Mouse (Mus musculus) cerebellum, postnatal 25 days (tissue): ENCODE data around the gene Arhgap25.
"Not testable (repeated sequence)": the region's sequence is repeated elsewhere in the genome, so short reads cannot be mapped to it uniquely, and the experiment has no call there.

Experiments
- DNase-seq, 2 experiments: peaks; one replicate each; pipeline ENCODE4 v3.0.0; 2021; ENCODE audit warnings: mixed read lengths in 2 of 2

The Arhgap25 gene

DNA sequence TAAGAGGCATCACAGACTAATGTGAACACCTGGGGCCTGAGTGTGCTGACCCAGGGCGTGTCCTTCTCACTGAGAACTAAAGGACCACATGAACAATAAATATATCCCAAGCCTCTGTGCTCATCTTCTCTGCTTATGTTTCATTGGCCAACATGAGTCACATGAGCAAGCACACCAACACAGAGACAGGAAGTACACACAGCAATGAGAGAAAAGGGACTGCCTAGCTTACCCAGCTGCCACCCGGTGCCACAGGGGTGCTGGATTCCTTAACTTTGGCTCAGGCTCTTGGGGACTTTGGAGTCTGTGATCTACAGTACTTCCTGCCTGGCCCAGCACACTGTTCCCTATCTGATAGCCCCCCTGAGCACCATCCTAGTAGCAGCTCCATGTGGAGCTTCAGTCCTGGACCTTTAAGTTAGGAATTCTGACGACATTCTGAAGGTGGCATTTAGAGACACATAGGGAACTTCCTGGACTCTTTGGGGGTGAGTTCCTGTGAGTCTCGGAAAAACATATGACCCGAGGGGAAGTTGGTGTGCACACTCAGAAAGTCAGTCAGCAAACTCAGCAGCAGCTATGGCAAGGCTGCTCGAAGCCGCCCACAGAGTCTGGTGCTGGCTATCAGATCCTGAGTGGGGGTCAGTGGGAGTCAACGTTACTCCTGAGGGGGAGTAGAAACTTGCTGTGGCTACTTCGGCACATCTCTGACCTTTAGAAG lies 2.0 kb upstream of the Arhgap25 start:
- no peak for DNase-seq

DNA sequence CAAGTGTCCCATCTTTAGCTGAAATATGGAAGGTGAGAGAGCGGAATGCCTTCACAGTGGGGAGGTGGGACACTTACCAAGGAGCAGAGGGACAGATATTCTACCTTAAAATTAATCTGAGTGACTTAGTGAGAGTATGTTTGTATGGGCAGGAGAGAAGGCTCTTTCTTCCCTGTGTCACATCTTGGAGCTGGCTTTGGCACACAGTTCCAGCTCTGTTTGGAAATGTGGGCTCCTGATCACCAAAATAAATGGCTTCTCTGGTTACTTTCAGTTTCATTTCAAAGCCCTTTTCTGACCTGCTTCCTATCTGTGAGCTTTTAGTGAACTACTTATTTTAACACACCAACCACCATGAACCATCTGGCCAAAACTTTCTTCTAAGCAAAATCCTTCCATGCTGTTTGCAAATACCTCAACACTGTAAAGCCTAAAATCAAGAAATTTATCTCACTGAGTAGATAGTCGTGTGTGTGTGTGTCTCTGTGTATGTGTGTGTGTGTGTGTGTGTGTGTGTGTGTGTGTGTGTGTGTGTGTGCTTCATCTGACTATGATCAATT lies 1.5 kb downstream of the Arhgap25 start:
- no peak for DNase-seq

DNA sequence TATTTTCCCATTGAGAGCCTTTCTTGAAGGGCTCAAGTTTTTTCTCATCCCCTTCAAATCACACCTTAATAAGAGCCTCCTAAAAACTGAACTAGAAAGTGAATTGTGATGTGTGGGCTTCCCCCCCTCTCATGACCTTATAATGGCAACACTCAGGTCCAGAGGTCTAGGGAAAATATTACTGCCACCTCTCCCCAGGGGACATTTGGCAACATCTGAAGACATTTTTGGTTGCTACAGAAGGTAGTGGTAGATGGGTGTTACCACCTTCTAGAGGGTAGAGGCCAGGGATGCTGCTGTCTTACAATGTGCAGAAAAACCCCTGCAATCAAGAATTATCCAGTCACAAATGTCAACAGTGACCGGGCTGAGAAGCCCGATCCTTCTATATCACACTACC lies 2.7 kb downstream of the Arhgap25 start:
- DNase-seq, result no peak

DNA sequence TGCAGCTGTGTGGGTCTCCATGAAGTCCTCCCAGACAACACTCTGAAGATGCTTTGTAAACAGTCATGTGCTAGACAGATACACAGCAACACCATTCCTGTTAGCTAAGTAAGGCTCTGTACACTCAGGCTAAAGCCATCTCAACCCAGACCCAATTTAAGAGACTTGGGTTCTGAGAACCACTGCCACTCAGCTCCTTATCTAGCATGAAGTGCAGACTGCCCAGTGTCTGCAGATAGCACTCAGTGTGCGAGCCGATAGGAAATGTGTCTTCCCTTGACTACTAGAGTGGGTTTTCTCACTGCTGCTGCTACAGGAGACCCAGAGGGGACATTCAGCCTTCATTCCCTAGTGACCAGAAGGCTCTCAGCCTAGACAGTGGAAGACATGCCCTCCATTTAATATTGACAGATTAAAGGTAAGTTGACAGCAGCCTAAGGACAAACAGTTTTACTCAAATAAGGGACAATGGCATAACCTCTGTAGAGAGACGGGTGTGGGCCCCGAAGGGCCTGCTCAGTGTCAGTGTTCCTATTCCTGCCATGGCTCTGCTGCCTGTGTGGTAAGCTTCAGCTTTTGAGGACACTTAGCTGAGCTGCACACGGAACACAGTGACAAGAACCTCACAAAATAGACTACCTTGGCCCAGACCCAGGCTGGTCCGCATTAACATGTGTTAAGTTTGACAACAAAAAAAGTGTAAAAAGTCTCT lies 5.1 kb downstream of the Arhgap25 start:
- DNase-seq, result no peak

DNA sequence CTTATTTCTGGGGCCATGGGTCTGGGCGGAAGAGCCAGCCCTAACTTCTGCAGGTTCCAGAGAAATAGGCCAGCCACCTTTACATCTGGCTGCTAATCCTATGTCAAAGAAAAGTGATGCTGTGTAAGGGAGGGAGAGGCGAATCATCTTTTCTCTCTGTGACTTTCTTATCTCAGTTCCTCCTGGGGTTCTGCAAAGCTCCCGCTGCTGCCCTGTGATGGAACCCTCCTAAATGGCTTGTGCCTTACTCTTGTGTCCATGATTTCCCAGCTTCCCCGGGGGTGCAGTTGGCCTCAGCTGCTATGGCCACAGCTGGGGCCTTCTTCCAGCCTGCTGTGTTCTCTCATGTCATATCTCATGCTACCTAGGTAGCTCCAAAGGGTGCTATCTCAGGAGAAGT lies 5.7 kb downstream of the Arhgap25 start:
- no peak for DNase-seq

DNA sequence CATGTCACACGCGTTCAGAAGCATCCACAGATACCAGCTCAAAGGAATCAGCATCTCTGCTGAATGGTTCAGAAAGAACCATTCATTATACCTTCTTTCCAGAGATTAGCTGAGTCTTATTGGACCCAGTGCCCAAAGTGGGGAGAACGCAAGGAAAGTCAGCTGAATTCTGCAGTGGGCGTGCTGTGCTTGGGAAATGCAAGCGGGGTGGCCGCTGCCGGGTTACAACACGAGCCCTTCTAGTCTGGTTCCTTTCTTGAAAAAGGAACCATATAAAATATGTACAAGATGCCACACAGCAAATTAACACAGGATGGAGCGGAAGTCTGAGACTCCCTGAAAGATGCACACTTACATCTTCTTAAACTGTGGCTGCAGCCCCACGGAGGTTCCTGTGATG lies 7.9 kb downstream of the Arhgap25 start:
- DNase-seq, result no peak

DNA sequence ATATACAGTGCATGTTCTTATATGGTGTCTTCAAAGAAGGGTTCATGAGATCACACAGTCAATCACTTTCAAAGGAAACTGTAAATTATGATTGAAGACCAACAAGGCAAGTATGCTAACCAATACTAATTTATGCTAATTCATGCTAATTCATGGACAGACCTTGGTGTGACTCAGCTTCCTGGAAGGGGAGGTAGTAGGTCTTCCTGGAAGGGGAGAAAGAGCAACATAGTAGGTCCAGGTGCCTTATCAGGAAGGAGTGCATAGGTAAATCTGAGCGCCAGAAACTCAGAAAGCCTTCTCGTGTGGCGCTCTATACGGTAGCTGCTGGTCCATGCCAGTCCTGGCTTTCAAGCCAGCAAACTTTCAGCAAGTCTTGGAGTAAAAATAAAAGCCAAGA lies 8.8 kb downstream of the Arhgap25 start:
- DNase-seq, result no peak

DNA sequence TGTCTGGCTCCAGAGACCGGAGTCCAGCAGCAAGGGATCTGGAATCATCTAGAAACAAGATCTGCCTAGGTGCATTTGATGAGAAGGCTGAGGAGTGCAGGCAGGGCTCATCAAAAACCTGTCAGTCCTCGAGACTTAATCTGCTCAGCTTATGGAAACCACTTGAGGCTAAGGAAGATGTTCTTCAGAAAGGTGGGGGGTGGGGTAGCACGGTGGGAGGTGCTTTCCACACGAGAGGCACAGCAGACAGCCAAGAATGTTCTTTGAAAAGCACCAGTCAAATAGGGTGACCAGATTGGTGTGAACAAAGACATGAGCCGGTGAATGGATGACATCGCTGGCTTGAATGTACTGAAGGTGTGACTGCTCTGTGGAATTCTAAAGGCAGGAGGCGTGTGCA lies 9.3 kb downstream of the Arhgap25 start:
- DNase-seq, result no peak

DNA sequence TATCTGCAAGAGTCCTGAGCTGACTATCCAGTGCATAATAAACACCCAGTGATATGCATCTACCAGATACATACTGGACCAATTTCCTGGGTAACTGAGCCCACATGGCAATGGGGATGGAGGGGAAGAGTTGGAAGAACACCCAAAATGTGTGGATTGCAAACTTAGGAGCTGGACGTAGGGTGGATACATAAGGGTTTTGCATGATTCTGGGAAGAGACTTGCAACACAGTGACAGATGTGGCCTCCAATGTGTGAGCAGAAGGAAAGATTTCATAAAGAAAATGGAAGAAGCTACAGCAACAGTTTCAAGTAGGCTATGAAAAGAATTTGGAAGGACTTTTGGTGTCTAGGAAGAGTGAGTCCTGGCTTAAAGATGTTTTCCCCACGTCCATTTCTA lies 10.0 kb downstream of the Arhgap25 start:
- no peak for DNase-seq

DNA sequence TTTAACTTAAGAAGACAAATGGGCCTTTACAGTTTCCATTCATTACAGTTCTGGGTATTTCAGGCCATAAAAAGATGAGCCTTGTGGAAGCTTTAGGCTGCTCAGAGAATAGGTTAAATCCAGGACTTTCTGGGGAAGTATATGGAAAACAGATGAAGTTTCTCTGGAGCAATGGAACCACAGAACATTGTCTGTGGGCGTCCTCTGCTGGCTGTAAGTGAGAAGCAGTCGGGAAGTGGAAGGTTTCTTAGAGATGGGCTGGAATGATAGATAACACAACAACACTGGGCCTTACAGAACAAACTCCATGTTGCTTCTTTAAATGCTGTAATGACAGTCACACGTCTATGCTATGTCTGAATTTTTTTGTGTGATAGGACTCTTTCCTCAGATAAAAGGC lies 10.8 kb downstream of the Arhgap25 start:
- peak; percentile 49 to 69 for DNase-seq

DNA sequence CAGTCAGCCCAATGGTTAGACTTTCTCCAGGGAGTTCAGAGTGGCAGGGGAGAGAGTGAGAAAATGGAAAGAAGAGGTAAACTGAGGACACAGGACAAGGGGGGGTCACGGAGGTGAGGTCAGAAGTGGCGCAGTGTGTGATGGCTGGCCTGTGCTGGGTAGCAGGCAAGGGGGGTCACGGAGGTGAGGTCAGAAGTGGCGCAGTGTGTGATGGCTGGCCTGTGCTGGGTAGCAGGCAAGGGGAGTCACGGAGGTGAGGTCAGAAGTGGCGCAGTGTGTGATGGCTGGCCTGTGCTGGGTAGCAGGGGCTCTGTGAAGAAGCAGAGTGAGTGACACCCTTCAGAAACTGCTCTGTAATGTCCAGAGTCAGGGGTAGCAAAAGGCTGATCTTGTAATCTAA lies 11.4 kb downstream of the Arhgap25 start:
- not testable (repeated sequence) for DNase-seq

DNA sequence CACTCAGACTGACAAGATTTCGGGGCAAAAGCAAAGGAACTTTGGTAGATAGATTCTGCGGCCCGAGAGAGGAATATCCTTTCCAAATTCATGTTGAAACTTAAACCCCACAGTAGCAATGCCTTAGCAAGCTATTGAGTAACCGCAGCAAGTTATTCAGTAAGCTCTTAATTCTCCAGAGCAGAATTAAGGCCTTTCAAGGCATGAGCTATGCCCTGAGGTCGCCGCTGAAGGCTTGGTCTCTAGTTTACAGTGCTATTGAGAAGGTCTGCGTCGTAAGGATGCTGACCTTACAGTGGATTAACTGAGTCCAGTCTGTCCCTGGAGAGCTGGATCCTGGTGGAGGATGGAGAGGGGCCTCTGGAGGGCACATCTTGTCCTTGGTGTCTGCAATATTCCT lies 12.5 kb downstream of the Arhgap25 start:
- no peak for DNase-seq

DNA sequence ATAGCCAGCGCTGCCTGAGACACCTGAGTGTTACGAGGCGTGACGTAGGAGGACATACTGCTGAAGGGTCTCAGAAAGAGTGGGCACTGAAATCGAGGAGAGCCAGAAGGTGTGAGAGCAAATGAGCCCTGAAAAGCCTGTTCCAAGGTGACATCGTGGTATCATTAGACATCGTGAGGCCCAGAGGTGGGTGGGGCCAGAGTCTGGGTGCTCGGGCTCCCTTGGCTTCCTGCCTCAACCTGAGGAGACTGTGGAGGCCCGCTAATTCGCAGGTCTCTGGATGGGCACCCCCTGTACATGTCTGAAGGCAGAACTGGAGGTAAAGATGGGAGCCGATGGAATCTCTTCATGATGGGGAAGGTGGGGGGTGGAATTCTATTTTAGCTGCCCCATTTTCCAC lies 13.2 kb downstream of the Arhgap25 start:
- no peak for DNase-seq

DNA sequence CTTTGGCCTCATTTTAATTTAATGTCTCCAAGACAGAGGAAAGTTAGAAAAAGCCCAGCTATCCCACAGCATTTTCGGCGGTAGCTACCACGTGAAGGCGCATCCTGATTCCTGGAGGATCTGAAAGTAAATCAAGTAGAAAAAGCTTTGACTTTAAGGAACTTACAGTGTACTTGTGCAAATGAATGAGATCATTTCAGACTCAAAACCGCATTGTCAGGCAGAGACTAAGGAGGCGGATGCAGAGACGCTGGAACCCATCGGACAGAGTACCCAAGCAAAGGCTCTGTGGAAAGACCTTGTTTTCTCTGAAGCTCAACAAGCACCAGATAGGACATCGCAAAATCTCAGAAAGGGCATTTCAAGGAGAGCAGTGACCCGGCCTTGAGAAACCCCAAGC lies 14.4 kb downstream of the Arhgap25 start:
- no peak for DNase-seq

DNA sequence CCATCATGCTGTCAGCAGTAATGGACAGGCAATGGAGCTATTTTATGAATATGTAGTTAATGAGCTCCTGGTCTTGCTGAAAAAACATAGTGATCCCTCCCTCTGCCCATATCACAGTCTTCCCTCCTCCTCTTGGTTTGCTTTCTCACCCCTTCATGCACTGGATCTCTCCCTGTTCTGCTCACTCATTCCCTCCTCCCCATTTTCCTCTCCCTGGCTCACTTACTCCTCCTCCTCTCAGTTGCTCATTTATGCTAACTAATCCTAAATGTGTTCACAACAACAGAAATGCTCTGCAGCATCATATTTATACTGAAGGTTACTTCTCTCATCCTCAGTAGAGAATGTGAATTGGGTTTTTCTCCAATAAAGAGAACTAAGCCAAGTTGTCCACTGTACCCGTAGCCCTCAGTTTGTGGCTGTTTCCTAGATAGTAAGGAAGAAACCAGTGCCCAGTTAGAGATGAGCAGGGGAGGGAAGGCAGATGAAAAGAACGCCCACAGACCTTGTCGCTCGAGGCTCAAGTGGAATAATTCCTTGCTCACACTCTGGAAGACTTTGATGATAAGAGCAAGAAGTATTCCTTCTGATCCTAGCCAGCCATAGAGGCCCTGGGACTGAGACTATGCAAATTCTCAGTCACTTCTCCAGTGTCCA lies 15.2 kb downstream of the Arhgap25 start:
- no peak for DNase-seq

DNA sequence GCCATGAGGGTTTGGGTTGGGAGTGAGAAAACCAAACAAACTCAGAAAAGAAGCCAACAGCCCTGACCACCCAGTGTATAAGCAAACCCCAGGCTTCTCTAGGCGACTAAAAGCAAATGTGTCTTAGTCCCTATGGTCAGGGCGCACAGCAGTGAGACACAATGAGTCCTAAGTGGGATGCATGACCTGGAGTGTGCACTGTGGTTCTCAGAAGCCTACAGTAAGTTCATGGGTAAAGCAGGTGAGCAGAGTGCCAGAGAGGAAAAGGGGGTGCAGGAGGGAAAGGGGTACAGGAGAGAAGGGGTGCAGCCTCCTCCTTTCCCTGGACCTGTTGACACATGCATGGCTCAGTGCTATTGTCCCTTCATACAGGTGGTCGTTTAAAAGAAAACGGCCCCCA lies 18.7 kb downstream of the Arhgap25 start:
- DNase-seq, result no peak

DNA sequence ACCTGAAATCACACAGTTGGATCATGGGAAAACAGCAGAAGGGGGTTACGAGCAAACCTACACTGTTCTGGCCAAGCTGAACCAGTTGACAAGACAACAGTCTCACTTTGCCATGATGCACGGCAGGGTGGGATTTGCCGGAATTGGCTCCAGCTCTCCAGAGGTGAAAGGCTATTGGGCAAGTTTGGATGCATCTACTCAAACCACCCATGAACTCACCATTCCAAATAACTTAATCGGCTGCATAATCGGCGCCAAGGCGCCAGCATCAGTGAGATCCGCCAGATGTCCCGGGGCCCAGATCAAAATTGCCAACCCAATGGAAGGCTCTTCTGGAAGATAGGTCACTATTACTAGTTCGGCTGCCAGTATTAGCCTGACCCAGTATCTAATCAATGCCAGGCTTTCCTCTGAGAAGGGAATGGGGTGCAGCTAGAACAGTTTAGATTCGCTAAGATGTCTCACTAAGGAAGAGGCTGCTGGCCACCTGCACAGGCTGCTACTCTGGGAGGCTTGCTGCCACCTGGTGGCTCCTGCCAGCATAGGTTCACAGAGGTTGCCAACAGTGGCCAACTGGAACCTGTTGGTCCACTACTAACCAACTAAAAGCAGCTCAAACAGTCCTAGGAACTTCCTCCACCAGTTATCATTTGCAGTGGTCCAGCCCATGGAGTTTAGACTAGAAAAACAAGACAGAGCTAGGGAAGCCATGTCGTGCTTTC lies 19.9 kb downstream of the Arhgap25 start:
- peak; percentile 85 to 91 for DNase-seq

DNA sequence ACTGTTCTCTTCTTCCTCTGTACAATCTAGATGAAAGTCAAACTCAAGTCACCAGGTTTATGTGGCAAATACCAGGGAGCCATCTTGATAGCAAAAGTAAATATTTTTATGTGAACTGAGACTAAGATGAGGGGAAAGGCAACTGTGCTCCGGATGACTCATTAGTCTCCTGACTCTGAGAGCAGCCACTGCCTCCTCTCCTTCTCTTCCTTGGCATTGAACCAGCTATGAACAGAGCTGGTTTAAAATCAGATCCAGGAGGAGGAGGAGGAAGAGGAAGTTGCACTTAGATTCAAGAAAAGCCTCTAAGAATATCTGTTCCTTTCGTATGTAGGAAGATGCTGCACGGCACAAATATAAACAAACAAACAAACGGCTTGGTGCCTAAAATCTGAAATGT lies 22.1 kb downstream of the Arhgap25 start:
- DNase-seq, result no peak

DNA sequence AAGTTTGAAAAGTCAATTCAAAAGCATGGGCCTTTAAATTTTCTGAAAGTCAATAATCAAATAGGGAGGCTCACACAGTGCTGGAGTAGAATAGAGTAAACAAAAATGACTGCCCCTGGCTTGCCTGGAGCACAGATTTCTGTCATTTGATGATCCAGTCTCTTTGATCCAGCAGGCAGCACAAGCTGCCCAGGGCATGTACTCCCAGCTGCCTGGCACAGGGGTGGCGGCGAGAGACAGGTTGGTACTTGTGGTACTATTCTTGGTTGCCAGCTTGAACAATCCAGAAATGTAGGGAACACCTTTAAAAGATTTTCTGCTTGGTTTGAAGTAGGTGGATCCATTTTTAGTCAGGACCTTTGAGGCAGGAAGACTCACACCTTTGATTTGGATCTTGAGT lies 23.3 kb downstream of the Arhgap25 start:
- DNase-seq, result no peak

DNA sequence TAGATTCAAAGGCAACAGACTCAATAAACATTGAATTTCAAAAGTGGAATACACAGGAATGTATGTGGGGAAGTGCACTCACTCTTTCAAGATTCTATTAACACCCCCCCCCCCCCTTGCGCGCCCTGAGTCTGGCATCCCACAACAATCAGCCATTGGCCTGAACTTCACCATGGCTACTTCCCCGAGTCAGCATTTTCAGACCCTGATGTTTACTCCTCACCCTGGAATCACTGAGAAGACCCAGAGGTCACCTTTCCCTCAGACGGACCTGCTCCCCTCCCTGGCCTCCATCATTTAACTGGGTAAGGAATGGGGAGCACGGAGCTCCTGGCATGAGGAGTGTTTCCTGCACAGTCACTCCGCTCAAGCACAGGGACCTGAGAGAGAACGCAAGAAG lies 28.2 kb downstream of the Arhgap25 start:
- no peak for DNase-seq

DNA sequence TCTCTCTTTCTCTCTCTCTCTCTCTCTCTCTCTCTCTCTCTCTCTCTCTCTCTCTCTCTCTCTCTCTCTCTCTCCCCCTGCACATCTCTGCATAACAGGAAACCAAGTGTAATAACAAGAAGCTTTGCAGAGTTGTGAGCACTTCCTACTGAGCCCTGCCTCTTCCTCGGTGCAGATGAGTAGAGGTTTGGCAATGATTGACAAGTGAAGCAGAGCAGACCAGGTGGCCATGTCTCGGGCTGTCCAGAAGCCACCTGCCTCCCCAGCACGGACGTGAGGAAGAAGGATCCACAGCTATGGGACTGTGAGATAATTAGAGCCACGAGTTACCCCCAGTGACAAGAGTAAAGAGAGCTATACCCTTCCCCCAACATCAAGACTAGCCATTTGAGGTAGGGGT lies 29.1 kb downstream of the Arhgap25 start:
- no peak for DNase-seq

DNA sequence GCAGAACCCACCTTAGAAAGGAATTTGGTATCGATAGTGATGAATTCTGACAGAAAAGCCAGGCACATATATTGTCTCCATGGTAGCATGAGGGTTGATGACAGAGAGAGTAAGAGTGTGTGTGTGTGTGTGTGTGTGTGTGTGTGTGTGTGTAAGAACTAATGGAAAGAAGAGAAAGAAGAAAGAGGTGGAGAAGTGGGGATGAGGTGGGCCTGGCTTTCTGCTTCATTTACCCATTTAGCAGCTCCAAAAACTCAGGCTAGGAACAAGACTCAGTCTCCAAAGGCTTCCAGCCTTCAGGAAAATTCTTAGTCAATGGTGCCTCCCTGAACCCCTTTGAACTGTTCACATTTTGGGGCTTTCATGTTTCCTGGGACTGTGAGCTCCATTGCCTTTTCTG lies 29.5 kb downstream of the Arhgap25 start:
- no peak for DNase-seq

DNA sequence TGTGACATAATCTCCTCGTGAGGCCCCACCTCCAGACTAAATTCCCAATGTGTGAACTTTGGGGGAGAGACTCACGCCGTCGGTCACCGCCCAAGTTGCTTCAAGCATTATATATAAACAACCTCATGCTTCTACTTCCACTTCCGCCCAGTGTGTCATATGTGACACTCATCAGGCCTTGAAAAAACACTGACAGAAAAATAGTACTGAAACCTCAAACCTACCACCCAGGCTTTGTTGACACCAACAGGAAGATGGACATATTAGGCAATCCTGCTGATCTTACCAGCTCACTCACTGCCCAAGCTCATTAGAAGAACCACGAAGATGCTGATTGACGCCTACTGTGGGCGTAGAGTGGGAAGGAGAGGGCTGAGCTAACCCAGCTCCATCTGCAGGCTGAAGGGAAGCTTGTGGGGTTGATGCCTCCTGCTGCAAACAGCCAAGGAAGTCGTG lies 30.2 kb downstream of the Arhgap25 start:
- no peak for DNase-seq
